Mouse (Mus musculus) erythroblast, embryonic 14.5 days (primary cell): ENCODE results near the gene Phf7.

Source experiments
- GATA1 ChIP-seq: IDR thresholded peaks from 2 replicates; pipeline ENCODE4 v1.6.1; 2012; ENCODE audit warnings: low read length, inconsistent platforms, mixed read lengths
- TAL1 ChIP-seq: IDR thresholded peaks from 3 replicates; pipeline ENCODE4 v1.6.1; 2012; ENCODE audit warnings: low read length, inconsistent platforms, mixed read lengths

GRCm38 (mm10) chr14:31245946-31246345, 5.2 kb downstream of the Phf7 start:
- TF ChIP-seq GATA1 (no peak), TAL1 (no peak)
